Mouse (Mus musculus): ENCODE measurements around the gene Cacna2d4. TPM values are rescaled to one million over a fixed set of nuclear protein-coding genes. Genes with fewer than 3 reads are reported as not detected.

Cacna2d4 gene
- polyA plus RNA-seq, 1 experiment from 2014 or later: not detected

GRCm38 (mm10) chr6:119321752-119322151, 85.4 kb downstream of the Cacna2d4 start:
- WGBS: 77% methylated on average over 7 of the region's 7 CpGs
- H3K4me1 ChIP-seq: peaks cover 15% of the 10 kb centered on the region
- DNase-seq (ENCODE audit: low spot score): no peak
- H3K36me3 ChIP-seq: no peaks in the 10 kb centered on the region
- no peak overlapping the region for H3K27ac ChIP-seq
- H3K27me3 ChIP-seq (ENCODE audit: low read depth, poor library complexity, severe bottlenecking): peaks cover 47% of the 10 kb centered on the region
- no peaks in the 10 kb centered on the region for H3K9me3 ChIP-seq (replicated peaks)
- no peak overlapping the region for H3K4me3 ChIP-seq

- H3K27ac ChIP-seq: no peak overlapping the region
- DNase-seq (ENCODE audit: low spot score): no peak
- 60% methylated on average over 10 of the region's 10 CpGs for WGBS
- peaks cover 26% of the 10 kb centered on the region for H3K4me1 ChIP-seq
- H3K4me3 ChIP-seq: no peak overlapping the region
- peaks cover 77% of the 10 kb centered on the region for H3K27me3 ChIP-seq (ENCODE audit: low read depth, poor library complexity, severe bottlenecking)
- H3K36me3 ChIP-seq: no peaks in the 10 kb centered on the region
- no peaks in the 10 kb centered on the region for H3K9me3 ChIP-seq (replicated peaks)
These were observed 88.5 kb downstream of the Cacna2d4 start for GRCm38 (mm10) chr6:119324776-119325175.

- Histone ChIP-seq H3K4me1 (peaks cover 34% of the 10 kb centered on the region), H3K27me3 (ENCODE audit: low read depth, poor library complexity, severe bottlenecking) (peaks cover 89% of the 10 kb centered on the region), H3K4me3 (no peak overlapping the region), H3K36me3 (no peaks in the 10 kb centered on the region), H3K9me3 (replicated peaks) (no peaks in the 10 kb centered on the region), H3K27ac (no peak overlapping the region)
- 81% methylated on average over 6 of the region's 6 CpGs for WGBS
- DNase-seq (ENCODE audit: low spot score): no peak
These were observed 89.7 kb downstream of the Cacna2d4 start for GRCm38 (mm10) chr6:119325978-119326377.

- no peak overlapping the region for H3K4me3 ChIP-seq
These were observed 90.2 kb downstream of the Cacna2d4 start for GRCm38 (mm10) chr6:119326541-119326940.

DNA sequence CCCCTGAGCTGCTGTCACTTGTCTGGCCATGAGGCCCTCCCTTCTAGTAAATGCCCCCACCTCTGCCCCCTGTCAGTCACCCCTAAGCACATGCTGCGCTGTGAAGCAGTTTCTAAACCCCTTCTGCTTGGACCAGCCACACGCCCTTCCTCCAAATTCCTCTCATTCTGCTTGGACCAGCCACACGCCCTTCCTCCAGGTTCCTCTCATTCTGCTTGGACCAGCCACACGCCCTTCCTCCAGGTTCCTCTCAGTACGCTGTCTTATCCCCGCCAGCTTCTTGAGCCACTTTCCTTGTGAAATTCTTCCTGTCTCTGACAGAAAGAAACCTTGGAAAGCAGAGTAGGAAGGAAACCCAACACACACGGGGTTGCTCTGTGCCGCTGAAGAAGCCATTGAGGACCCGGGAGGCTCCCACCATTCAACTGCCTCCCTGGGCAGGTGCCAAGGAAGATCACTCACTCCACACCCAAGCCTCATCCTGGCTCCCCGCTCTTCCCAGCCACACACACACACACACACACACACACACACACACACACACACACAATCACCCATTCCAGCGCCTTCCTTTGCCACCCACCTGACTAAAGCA, 92.3 kb downstream of the Cacna2d4 start:
- H3K4me3 ChIP-seq: no peak overlapping the region
- no peaks in the 10 kb centered on the region for H3K9me3 ChIP-seq (replicated peaks)
- no peaks in the 10 kb centered on the region for H3K36me3 ChIP-seq
- H3K27me3 ChIP-seq (ENCODE audit: low read depth, poor library complexity, severe bottlenecking): peaks cover 93% of the 10 kb centered on the region
- WGBS: 8% methylated on average over 10 of the region's 11 CpGs
- H3K4me1 ChIP-seq: peaks cover 56% of the 10 kb centered on the region
- H3K27ac ChIP-seq: no peak overlapping the region
- no peak for DNase-seq (ENCODE audit: low spot score)

More at GRCm38 (mm10) chr6:119326541-119326940, 90.2 kb downstream of the Cacna2d4 start:
- 14% methylated on average over 7 of the region's 7 CpGs for WGBS
- Histone ChIP-seq H3K4me1 (peaks cover 35% of the 10 kb centered on the region), H3K27me3 (ENCODE audit: low read depth, poor library complexity, severe bottlenecking) (peaks cover 95% of the 10 kb centered on the region), H3K36me3 (no peaks in the 10 kb centered on the region), H3K27ac (no peak overlapping the region), H3K9me3 (replicated peaks) (no peaks in the 10 kb centered on the region)
- no peak for DNase-seq (ENCODE audit: low spot score)

DNA sequence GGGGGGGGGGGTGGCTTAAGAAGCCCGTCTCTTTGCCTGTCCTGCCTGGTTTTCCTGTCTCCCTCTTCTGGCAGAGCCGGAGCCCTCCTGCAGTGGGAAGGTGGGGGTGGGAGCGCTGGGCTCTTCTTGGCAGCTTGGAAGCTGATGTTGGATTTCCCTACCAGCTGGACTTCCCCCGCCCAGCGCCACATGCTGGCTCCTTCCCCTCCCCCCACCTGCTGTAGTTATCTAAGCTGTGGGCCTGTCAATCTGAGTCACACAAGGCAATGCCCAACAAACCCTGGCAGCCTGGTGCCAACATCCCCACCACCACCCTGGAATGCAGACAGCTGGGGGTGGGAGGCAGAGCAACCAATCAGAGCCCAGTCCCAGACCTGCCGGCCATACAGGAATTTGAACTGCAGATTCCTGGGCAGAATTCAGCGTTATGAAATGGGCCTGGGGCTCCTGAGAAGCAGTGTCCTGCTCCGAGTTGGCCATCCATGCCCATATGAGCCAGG, 92.9 kb downstream of the Cacna2d4 start:
- 0 out of 2 replicates have a peak overlapping the region, but pooled peaks have one; percentile 7 for H3K4me3 ChIP-seq
- peaks cover 60% of the 10 kb centered on the region for H3K4me1 ChIP-seq
- peaks cover 88% of the 10 kb centered on the region for H3K27me3 ChIP-seq (ENCODE audit: low read depth, poor library complexity, severe bottlenecking)
- H3K9me3 ChIP-seq (replicated peaks): no peaks in the 10 kb centered on the region
- H3K27ac ChIP-seq: no peak overlapping the region
- WGBS: 3% methylated on average over 8 of the region's 8 CpGs
- no peaks in the 10 kb centered on the region for H3K36me3 ChIP-seq
- no peak for DNase-seq (ENCODE audit: low spot score)

DNA sequence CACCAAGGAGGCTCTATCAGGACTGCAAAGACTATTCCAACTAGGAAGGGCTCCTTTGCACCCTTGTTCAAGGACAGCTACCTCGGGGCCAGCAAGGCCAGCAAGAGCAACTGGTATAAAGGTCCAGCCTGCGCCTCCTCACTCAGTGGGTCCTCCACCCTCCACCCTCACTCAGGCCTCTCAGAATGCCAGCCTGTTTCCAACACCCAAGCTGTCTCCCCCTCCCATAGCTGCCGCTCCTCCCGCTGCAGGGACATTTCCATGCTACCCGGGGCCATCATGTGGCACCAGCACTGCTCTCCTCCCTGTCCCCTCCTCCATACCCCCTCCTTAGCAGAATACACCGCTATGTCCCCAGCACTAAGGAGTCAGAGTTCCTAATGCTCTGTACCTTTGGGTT, 93.6 kb downstream of the Cacna2d4 start:
- Histone ChIP-seq H3K4me1 (peaks cover 60% of the 10 kb centered on the region), H3K27me3 (ENCODE audit: low read depth, poor library complexity, severe bottlenecking) (peaks cover 83% of the 10 kb centered on the region), H3K36me3 (no peaks in the 10 kb centered on the region), H3K4me3 (peak overlapping the region; percentile 46), H3K27ac (no peak overlapping the region), H3K9me3 (replicated peaks) (no peaks in the 10 kb centered on the region)
- DNase-seq (ENCODE audit: low spot score): no peak
- WGBS: 15% methylated on average over 6 of the region's 6 CpGs

- Histone ChIP-seq H3K9me3 (replicated peaks) (no peaks in the 10 kb centered on the region), H3K27ac (0 out of 2 replicates have a peak within 1 kb of the TSS, but pooled peaks have one; percentile 14), H3K27me3 (ENCODE audit: low read depth, poor library complexity, severe bottlenecking) (peaks cover 80% of the 10 kb centered on the region), H3K4me3 (peak within 1 kb of the TSS; percentile 46), H3K4me1 (peaks cover 60% of the 10 kb centered on the region), H3K36me3 (no peaks in the 10 kb centered on the region)
- under 1% methylated on average over 31 of the region's 31 CpGs for WGBS
- DNase-seq (ENCODE audit: low spot score): peak; percentile 41
These were observed 94.2 kb downstream of the Cacna2d4 start, which contains the start of gene Lrtm2 for GRCm38 (mm10) chr6:119330506-119330905. Gene Lrtm2, minus strand, starts transcription at chr6:119330766.

- 7% methylated on average over 1 of the region's 1 CpGs for WGBS
- Histone ChIP-seq H3K9me3 (replicated peaks) (no peaks in the 10 kb centered on the region), H3K27ac (no peak overlapping the region), H3K4me3 (no peak overlapping the region), H3K4me1 (peaks cover 54% of the 10 kb centered on the region), H3K36me3 (no peaks in the 10 kb centered on the region), H3K27me3 (ENCODE audit: low read depth, poor library complexity, severe bottlenecking) (peaks cover 66% of the 10 kb centered on the region)
- DNase-seq (ENCODE audit: low spot score): no peak
These were observed 95.8 kb downstream of the Cacna2d4 start for GRCm38 (mm10) chr6:119332111-119332510.

DNA sequence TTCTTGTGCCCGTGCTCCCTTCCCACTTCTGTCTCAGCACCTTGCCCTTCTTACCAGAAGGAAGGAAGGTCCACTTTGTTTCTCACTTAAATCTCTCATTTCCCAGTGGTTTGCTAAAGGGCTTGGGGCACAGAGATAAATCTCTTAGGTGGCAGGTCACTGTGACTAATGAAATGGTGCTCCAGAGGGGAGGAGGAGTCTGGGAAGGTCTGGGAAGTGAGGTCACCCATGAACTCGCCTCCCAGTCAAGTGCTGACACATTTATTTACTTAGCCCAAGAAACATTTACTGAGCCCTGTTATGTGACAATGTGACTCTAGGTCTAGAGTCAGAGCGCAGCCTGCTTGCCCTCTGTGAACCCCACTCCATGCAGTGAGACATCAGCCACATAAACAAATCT, 96.9 kb downstream of the Cacna2d4 start:
- Histone ChIP-seq H3K9me3 (replicated peaks) (no peaks in the 10 kb centered on the region), H3K27ac (no peak overlapping the region), H3K27me3 (ENCODE audit: low read depth, poor library complexity, severe bottlenecking) (peaks cover 55% of the 10 kb centered on the region), H3K4me1 (peaks cover 54% of the 10 kb centered on the region), H3K4me3 (no peak overlapping the region), H3K36me3 (no peaks in the 10 kb centered on the region)
- WGBS: 11% methylated on average over 3 of the region's 3 CpGs
- DNase-seq (ENCODE audit: low spot score): no peak

GRCm38 (mm10) chr6:119333831-119334230, 97.5 kb downstream of the Cacna2d4 start:
- no peak overlapping the region for H3K27ac ChIP-seq
- no peaks in the 10 kb centered on the region for H3K36me3 ChIP-seq
- H3K4me3 ChIP-seq: no peak overlapping the region
- H3K27me3 ChIP-seq (ENCODE audit: low read depth, poor library complexity, severe bottlenecking): peaks cover 49% of the 10 kb centered on the region
- DNase-seq (ENCODE audit: low spot score): no peak
- WGBS: 32% methylated on average over 3 of the region's 3 CpGs
- H3K4me1 ChIP-seq: peaks cover 54% of the 10 kb centered on the region
- no peaks in the 10 kb centered on the region for H3K9me3 ChIP-seq (replicated peaks)

- 88% methylated on average over 7 of the region's 7 CpGs for WGBS
These were observed 99.8 kb downstream of the Cacna2d4 start for GRCm38 (mm10) chr6:119336124-119336523.

GRCm38 (mm10) chr6:119337287-119337686, 101.0 kb downstream of the Cacna2d4 start:
- Histone ChIP-seq H3K27ac (no peak overlapping the region), H3K36me3 (no peaks in the 10 kb centered on the region)
- no peak for DNase-seq (ENCODE audit: low spot score)

More at GRCm38 (mm10) chr6:119336124-119336523, 99.8 kb downstream of the Cacna2d4 start:
- Histone ChIP-seq H3K27ac (no peak overlapping the region; the same call in 1 of the 2 replicates), H3K9me3 (replicated peaks) (no peaks in the 10 kb centered on the region), H3K36me3 (no peaks in the 10 kb centered on the region), H3K4me1 (peaks cover 32% of the 10 kb centered on the region), H3K4me3 (no peak overlapping the region), H3K27me3 (ENCODE audit: low read depth, poor library complexity, severe bottlenecking) (peaks cover 26% of the 10 kb centered on the region)
- DNase-seq (ENCODE audit: low spot score): no peak

More at GRCm38 (mm10) chr6:119337287-119337686, 101.0 kb downstream of the Cacna2d4 start:
- Histone ChIP-seq H3K4me3 (no peak overlapping the region), H3K27me3 (ENCODE audit: low read depth, poor library complexity, severe bottlenecking) (peaks cover 14% of the 10 kb centered on the region), H3K9me3 (replicated peaks) (no peaks in the 10 kb centered on the region), H3K4me1 (peaks cover 23% of the 10 kb centered on the region)
- 91% methylated on average over 3 of the region's 3 CpGs for WGBS
